Mouse (Mus musculus): ENCODE results near the gene Pla1a. TPM values are rescaled to one million over a fixed set of nuclear protein-coding genes. Genes with fewer than 3 reads are reported as not detected.

Pla1a gene
- polyA plus RNA-seq, 1 experiment from 2014 or later: 0.38 TPM

DNA sequence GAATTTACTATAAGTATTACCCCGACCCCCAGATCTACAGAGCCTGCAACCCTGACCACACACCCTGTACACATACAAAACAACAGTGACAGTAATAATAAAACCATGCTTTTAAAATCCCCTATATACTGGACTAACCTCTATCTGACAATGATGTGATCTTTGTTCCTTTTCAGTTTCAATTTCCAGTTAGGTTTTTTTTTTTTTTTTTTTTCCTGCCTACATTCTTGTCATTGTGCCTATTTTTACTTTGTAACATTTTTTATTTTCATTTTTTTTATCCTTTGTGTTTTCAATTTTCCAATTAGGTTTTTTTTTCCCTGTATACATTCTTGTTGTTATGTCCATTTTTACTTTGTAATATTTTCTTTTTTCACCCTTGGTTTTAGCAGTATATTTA, 7.1 kb downstream of the Pla1a start:
- Histone ChIP-seq H3K4me3 (replicated peaks; ENCODE audit: low read depth, low read length) (no peak overlapping the region), H3K27me3 (ENCODE audit: control insufficient read depth, insufficient read depth, low read length) (no peaks in the 10 kb centered on the region), H3K9ac (replicated peaks; ENCODE audit: low read length) (no peak overlapping the region), H3K27ac (replicated peaks; ENCODE audit: low read depth, low read length) (no peak overlapping the region), H3K36me3 (ENCODE audit: control insufficient read depth, insufficient read depth, low read length) (no peaks in the 10 kb centered on the region), H3K4me2 (ENCODE audit: low read length) (no peak overlapping the region), H3K9me3 (ENCODE audit: control insufficient read depth, low read length) (no peaks in the 10 kb centered on the region), H3K4me1 (ENCODE audit: control insufficient read depth, insufficient read depth, low read length) (no peaks in the 10 kb centered on the region)
- DNase-seq (no peak), ATAC-seq (ENCODE audit: low FRiP score, low TSS enrichment) (no peak)
- WGBS: 92% methylated on average over 1 of the region's 1 CpGs

DNA sequence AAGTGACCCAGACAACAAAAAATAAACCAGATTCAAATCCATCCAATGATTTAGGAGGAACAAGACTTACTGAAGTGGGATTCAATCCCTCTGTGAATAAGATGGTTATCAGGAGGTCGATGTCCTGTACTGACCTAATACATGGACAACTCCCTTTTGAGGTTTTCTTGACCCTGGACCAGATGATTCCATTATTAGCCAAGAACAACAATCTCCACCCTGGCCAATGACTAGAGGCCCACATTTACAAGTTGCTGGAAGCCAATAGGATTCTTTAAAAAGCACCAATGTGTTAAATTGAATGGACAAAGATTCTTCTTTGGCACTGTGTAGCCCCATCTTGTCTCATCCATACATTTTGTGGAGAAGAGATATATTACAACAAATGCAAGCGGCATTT, 7.6 kb downstream of the Pla1a start:
- Histone ChIP-seq H3K27me3 (ENCODE audit: control insufficient read depth, insufficient read depth, low read length) (no peaks in the 10 kb centered on the region), H3K4me2 (ENCODE audit: low read length) (no peak overlapping the region), H3K9ac (replicated peaks; ENCODE audit: low read length) (no peak overlapping the region), H3K4me3 (replicated peaks; ENCODE audit: low read depth, low read length) (no peak overlapping the region), H3K9me3 (ENCODE audit: control insufficient read depth, low read length) (no peaks in the 10 kb centered on the region), H3K36me3 (ENCODE audit: control insufficient read depth, insufficient read depth, low read length) (no peaks in the 10 kb centered on the region), H3K4me1 (ENCODE audit: control insufficient read depth, insufficient read depth, low read length) (no peaks in the 10 kb centered on the region), H3K27ac (replicated peaks; ENCODE audit: low read depth, low read length) (no peak overlapping the region)
- 86% methylated on average over 2 of the region's 2 CpGs for WGBS
- ATAC-seq (ENCODE audit: low FRiP score, low TSS enrichment): no peak
- no peak for DNase-seq

DNA sequence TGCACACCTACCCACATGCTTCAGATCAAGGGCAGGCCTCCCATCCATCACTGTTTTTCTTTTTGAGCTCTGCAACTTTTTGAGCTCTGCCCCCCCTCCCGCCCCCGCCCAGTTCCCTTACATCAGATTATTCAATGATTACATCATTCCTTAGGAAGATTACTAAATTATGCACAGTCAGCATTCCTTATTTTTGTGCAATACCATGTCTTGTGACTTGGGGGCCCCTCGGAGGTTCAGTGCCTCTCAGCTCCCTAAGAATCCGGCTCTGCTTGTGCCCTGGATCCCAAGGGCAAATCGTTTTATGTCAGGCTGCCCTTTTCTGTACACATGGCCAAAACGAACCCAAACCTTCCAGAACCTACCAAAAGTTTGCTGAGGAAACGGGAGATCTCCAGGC, 18.0 kb downstream of the Pla1a start:
- Histone ChIP-seq H3K27ac (replicated peaks; ENCODE audit: low read depth, low read length) (no peak overlapping the region), H3K4me2 (ENCODE audit: low read length) (no peak overlapping the region), H3K36me3 (ENCODE audit: control insufficient read depth, insufficient read depth, low read length) (no peaks in the 10 kb centered on the region), H3K4me1 (ENCODE audit: control insufficient read depth, insufficient read depth, low read length) (no peaks in the 10 kb centered on the region), H3K27me3 (ENCODE audit: control insufficient read depth, insufficient read depth, low read length) (no peaks in the 10 kb centered on the region), H3K4me3 (replicated peaks; ENCODE audit: low read depth, low read length) (no peak overlapping the region), H3K9ac (replicated peaks; ENCODE audit: low read length) (no peak overlapping the region), H3K9me3 (ENCODE audit: control insufficient read depth, low read length) (no peaks in the 10 kb centered on the region)
- ATAC-seq (ENCODE audit: low FRiP score, low TSS enrichment) (no peak), DNase-seq (no peak)
- 86% methylated on average over 7 of the region's 7 CpGs for WGBS

DNA sequence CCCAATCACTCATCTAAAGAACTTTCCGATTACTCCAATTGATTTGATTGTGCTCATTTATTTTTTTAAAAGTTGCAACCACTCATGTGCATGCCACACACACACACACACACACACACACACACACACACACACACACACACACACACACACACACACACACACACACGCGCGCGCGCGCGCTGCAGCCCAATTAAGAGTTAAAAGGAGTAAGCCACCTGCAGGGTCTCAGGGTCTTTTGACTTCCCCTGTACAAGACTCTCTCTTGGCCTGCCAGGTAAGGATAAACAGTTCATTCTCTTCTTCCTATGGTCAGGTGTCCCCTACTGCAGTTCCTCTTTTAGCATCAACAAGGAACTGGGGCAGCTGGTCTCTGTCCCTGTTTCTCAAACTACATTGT, 24.5 kb downstream of the Pla1a start:
- H3K4me1 ChIP-seq (ENCODE audit: control insufficient read depth, insufficient read depth, low read length): no peaks in the 10 kb centered on the region
- H3K4me3 ChIP-seq (replicated peaks; ENCODE audit: low read depth, low read length): no peak overlapping the region
- H3K27ac ChIP-seq (replicated peaks; ENCODE audit: low read depth, low read length): no peak overlapping the region
- no peaks in the 10 kb centered on the region for H3K9me3 ChIP-seq (ENCODE audit: control insufficient read depth, low read length)
- H3K27me3 ChIP-seq (ENCODE audit: control insufficient read depth, insufficient read depth, low read length): no peaks in the 10 kb centered on the region
- ATAC-seq (ENCODE audit: low FRiP score, low TSS enrichment): no peak
- no peaks in the 10 kb centered on the region for H3K36me3 ChIP-seq (ENCODE audit: control insufficient read depth, insufficient read depth, low read length)
- WGBS: 89% methylated on average over 8 of the region's 8 CpGs
- no peak overlapping the region for H3K4me2 ChIP-seq (ENCODE audit: low read length)
- DNase-seq: no peak
- no peak overlapping the region for H3K9ac ChIP-seq (replicated peaks; ENCODE audit: low read length)

DNA sequence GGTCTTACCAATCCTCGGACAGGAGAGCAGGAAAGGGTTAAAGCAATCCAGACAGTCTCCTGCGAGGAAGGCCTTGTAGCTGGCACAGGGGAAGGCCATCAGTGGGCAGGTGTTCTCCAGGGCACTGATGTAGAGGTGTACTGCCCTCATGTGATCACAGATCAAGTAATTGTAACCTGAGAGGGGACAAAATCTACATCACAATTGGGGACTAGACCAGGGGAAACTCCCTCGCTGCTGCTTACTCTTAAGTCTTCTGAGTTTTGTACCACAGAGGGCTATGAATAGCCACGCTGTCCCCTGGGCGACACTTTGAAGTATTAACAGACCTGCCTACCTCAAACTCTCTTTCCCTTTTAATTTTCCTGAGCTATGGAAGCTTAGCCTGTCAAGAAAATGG, 25.4 kb downstream of the Pla1a start:
- no peaks in the 10 kb centered on the region for H3K27me3 ChIP-seq (ENCODE audit: control insufficient read depth, insufficient read depth, low read length)

DNA sequence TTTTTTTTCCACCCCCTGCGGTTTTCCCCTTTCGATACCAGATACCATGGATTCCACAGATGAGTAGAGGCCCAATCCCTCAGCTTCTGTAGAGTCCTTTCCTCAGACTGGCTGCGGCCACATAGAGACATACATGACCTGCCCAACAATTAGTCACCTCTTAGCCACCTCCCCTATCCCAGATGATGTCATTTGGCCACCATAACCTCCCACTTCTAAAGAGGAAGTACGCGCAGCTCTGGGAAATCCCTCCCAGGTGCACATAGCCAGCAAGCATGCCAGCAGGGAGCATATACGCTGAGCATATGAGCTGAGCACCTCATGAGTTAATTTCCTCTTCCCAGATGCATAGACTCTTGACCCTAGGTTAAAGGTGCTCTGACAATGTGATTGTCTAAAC, 26.2 kb downstream of the Pla1a start:
- Histone ChIP-seq H3K4me2 (ENCODE audit: low read length) (no peak overlapping the region), H3K36me3 (ENCODE audit: control insufficient read depth, insufficient read depth, low read length) (no peaks in the 10 kb centered on the region), H3K4me1 (ENCODE audit: control insufficient read depth, insufficient read depth, low read length) (no peaks in the 10 kb centered on the region), H3K27me3 (ENCODE audit: control insufficient read depth, insufficient read depth, low read length) (no peaks in the 10 kb centered on the region), H3K9me3 (ENCODE audit: control insufficient read depth, low read length) (no peaks in the 10 kb centered on the region), H3K27ac (replicated peaks; ENCODE audit: low read depth, low read length) (no peak overlapping the region), H3K4me3 (replicated peaks; ENCODE audit: low read depth, low read length) (no peak overlapping the region), H3K9ac (replicated peaks; ENCODE audit: low read length) (no peak overlapping the region)
- DNase-seq (no peak), ATAC-seq (ENCODE audit: low FRiP score, low TSS enrichment) (no peak)
- WGBS: 88% methylated on average over 6 of the region's 6 CpGs

More for the DNA sequence above, 25.4 kb downstream of the Pla1a start:
- H3K27ac ChIP-seq (replicated peaks; ENCODE audit: low read depth, low read length): no peak overlapping the region
- no peak for ATAC-seq (ENCODE audit: low FRiP score, low TSS enrichment)
- H3K36me3 ChIP-seq (ENCODE audit: control insufficient read depth, insufficient read depth, low read length): no peaks in the 10 kb centered on the region
- DNase-seq: no peak
- H3K9me3 ChIP-seq (ENCODE audit: control insufficient read depth, low read length): no peaks in the 10 kb centered on the region
- no peaks in the 10 kb centered on the region for H3K4me1 ChIP-seq (ENCODE audit: control insufficient read depth, insufficient read depth, low read length)
- WGBS: 33% methylated on average over 5 of the region's 5 CpGs
- H3K9ac ChIP-seq (replicated peaks; ENCODE audit: low read length): no peak overlapping the region
- H3K4me2 ChIP-seq (ENCODE audit: low read length): no peak overlapping the region
- no peak overlapping the region for H3K4me3 ChIP-seq (replicated peaks; ENCODE audit: low read depth, low read length)

DNA sequence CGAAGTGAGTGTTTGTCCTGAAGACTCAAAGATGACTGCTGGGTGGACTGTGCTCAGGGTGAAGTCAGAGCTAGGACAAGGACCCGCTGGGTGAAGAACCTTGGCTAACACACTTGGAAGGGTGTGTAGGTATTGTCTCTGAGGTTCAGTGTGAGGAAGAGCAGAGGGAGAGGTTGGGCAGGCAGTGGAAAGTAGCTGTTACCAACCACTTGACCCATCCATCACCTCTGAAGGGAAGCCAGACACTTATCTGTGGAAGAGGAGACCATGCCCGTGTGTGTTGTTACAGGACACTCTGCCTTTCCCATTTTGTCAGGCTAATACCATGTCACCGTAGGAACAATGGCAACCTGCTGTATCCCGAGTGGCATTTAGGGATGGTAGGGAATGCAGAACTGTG, 26.7 kb downstream of the Pla1a start:
- Histone ChIP-seq H3K27me3 (ENCODE audit: control insufficient read depth, insufficient read depth, low read length) (no peaks in the 10 kb centered on the region), H3K4me3 (replicated peaks; ENCODE audit: low read depth, low read length) (no peak overlapping the region), H3K9ac (replicated peaks; ENCODE audit: low read length) (no peak overlapping the region), H3K4me1 (ENCODE audit: control insufficient read depth, insufficient read depth, low read length) (no peaks in the 10 kb centered on the region), H3K27ac (replicated peaks; ENCODE audit: low read depth, low read length) (no peak overlapping the region), H3K4me2 (ENCODE audit: low read length) (no peak overlapping the region), H3K9me3 (ENCODE audit: control insufficient read depth, low read length) (no peaks in the 10 kb centered on the region), H3K36me3 (ENCODE audit: control insufficient read depth, insufficient read depth, low read length) (no peaks in the 10 kb centered on the region)
- ATAC-seq (ENCODE audit: low FRiP score, low TSS enrichment): no peak
- 78% methylated on average over 5 of the region's 5 CpGs for WGBS
- no peak for DNase-seq

DNA sequence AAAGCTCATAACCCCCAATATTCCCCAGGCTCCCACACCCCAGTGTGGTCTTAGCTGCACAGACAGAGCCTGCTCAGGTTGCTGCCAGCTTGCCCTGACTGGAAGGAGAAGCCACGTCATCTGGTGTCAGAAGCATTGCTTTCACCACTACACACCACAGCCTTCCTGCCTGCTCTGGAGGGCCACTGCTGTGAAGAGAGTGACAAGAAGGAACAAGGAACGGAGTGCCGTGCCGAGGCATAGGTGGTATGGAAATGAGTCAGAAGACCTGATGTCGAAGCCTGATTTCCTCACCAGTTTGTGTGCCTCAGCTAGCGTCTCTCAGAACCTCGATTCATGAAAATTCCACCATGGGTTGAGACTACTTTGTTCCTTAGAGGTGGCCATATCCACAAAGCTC, 29.3 kb downstream of the Pla1a start:
- WGBS: 93% methylated on average over 7 of the region's 7 CpGs
- no peak overlapping the region for H3K9ac ChIP-seq (replicated peaks; ENCODE audit: low read length)
- H3K36me3 ChIP-seq (ENCODE audit: control insufficient read depth, insufficient read depth, low read length): no peaks in the 10 kb centered on the region
- no peak overlapping the region for H3K4me2 ChIP-seq (ENCODE audit: low read length)
- H3K4me1 ChIP-seq (ENCODE audit: control insufficient read depth, insufficient read depth, low read length): peaks cover 8% of the 10 kb centered on the region
- H3K27me3 ChIP-seq (ENCODE audit: control insufficient read depth, insufficient read depth, low read length): no peaks in the 10 kb centered on the region
- H3K9me3 ChIP-seq (ENCODE audit: control insufficient read depth, low read length): no peaks in the 10 kb centered on the region
- H3K4me3 ChIP-seq (replicated peaks; ENCODE audit: low read depth, low read length): no peak overlapping the region
- ATAC-seq (ENCODE audit: low FRiP score, low TSS enrichment): no peak
- DNase-seq: no peak
- no peak overlapping the region for H3K27ac ChIP-seq (replicated peaks; ENCODE audit: low read depth, low read length)

DNA sequence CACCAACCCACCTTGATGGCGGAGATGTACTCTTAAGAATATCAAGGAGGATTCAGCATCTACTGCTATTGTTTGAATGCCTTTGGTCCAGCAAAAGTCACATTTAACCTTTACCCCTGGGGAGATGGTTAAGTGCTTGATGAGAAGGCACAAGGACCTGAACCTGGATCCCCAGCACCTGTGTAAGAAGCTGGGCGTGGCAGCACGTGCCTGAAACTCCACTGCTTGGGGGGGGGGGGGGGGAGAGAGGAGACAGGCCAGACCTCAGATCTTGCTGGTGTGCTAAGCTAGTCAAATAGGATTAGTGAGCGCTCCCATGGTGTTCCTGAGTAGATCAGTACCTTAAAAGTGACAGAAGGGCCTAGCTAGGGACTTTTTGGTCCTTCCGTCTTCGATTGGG, 31.5 kb downstream of the Pla1a start:
- H3K36me3 ChIP-seq (ENCODE audit: control insufficient read depth, insufficient read depth, low read length): no peaks in the 10 kb centered on the region
- no peak overlapping the region for H3K9ac ChIP-seq (replicated peaks; ENCODE audit: low read length)
- no peak overlapping the region for H3K4me2 ChIP-seq (ENCODE audit: low read length)
- H3K9me3 ChIP-seq (ENCODE audit: control insufficient read depth, low read length): no peaks in the 10 kb centered on the region
- no peaks in the 10 kb centered on the region for H3K27me3 ChIP-seq (ENCODE audit: control insufficient read depth, insufficient read depth, low read length)
- no peak overlapping the region for H3K4me3 ChIP-seq (replicated peaks; ENCODE audit: low read depth, low read length)
- H3K27ac ChIP-seq (replicated peaks; ENCODE audit: low read depth, low read length): no peak overlapping the region
- peaks cover 8% of the 10 kb centered on the region for H3K4me1 ChIP-seq (ENCODE audit: control insufficient read depth, insufficient read depth, low read length)
- ATAC-seq (ENCODE audit: low FRiP score, low TSS enrichment) (no peak), DNase-seq (no peak)
- 75% methylated on average over 6 of the region's 6 CpGs for WGBS

All from midbrain, embryonic 14.5 days (tissue).